Mouse (Mus musculus) heart, embryonic 10.5 days (tissue): ENCODE measurements around the gene Pex19. TPM values are rescaled to one million over a fixed set of nuclear protein-coding genes. Genes with fewer than 3 reads are reported as not detected.

Experiments used
- DNase-seq: peaks from one replicate; pipeline ENCODE4 v3.0.0-alpha.2; 2017; ENCODE audit warnings: low spot score
- H3K27ac ChIP-seq: fragments of 300-500 bp; sonication (generic); 2 replicates; pipeline ENCODE4 v1.5.1; 2016; ENCODE audit warnings: mild to moderate bottlenecking
- H3K27me3 ChIP-seq: fragments of 300-500 bp; sonication (generic); 2 replicates; pipeline ENCODE4 v1.6.1; 2016; ENCODE audit warnings: mild to moderate bottlenecking; ENCODE audit not compliant: poor library complexity, insufficient read depth, severe bottlenecking
- H3K36me3 ChIP-seq: fragments of 300-500 bp; sonication (generic); 2 replicates; pipeline ENCODE4 v1.6.1; 2016; ENCODE audit warnings: mild to moderate bottlenecking, moderate library complexity
- H3K4me1 ChIP-seq: fragments of 300-500 bp; sonication (generic); 2 replicates; pipeline ENCODE4 v1.6.1; 2016; ENCODE audit warnings: mild to moderate bottlenecking
- H3K4me3 ChIP-seq: fragments of 300-500 bp; sonication (generic); 2 replicates; pipeline ENCODE4 v1.5.1; 2016; ENCODE audit warnings: mild to moderate bottlenecking, moderate library complexity
- H3K9me3 ChIP-seq: fragments of 300-500 bp; sonication (generic); 2 replicates; pipeline ENCODE4 v1.6.1; 2016; ENCODE audit warnings: mild to moderate bottlenecking, moderate library complexity
- WGBS: fragments of 180-500 bp; shearing (Covaris S2); methylation state at CpG from one replicate; pipeline ENCODE4 v1.1.7; 2016; 5-methylcytosine and 5-hydroxymethylcytosine counted together
- polyA plus RNA-seq: library from polyadenylated mRNA; unstranded; fragments of >200 nt; fragmentation: Nextera tagmentation; extraction: Ambion mirVana; gene quantifications from 2 replicates; pipeline ENCODE4 v1.2.1, GENCODE M21; 2016

Gene Pex19
- polyA plus RNA-seq, 1 experiment from 2014 or later: 161 TPM

DNA sequence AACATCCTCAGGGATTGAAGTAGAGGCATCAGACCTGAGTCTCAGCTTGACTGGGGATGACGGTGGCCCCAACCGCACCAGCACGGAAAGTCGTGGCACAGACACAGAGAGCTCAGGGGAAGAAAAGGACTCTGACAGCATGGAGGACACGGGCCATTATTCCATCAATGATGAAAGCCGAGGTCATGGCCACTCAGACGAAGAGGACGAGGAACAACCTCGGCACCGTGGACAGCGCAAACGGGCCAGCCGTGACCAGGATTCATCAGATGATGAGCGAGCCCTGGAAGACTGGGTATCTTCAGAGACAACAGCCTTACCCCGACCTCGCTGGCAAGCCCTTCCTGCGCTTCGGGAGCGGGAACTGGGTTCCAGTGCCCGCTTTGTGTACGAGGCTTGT, 45.8 kb downstream of the Pex19 start:
- Histone ChIP-seq H3K4me3 (no peak overlapping the region), H3K9me3 (no peaks in the 10 kb centered on the region), H3K36me3 (peaks cover 94% of the 10 kb centered on the region), H3K4me1 (peaks cover 6% of the 10 kb centered on the region), H3K27me3 (no peaks in the 10 kb centered on the region), H3K27ac (no peak overlapping the region)
- 91% methylated on average over 21 of the region's 21 CpGs for WGBS
- DNase-seq: no peak

DNA sequence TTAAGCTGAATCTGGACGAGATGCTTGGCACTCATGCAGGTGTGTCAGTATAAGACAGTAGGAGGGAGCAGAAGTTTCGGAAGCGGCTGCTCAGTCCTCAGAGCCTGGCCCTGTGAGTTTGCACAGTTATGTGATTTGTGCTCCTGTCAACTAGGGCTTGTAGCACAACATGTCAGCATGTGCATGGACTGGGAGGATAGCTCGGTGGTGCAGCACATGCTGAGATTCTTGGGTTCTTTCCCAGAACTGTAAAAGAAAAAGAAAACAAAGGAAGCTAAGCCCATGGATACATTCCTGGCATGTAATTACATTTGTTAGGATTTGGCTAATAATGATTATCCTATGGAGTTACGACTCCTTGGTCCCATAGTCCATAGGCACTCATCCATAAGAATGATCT, 46.6 kb downstream of the Pex19 start:
- Histone ChIP-seq H3K27me3 (no peaks in the 10 kb centered on the region), H3K4me1 (peaks cover 6% of the 10 kb centered on the region), H3K9me3 (no peaks in the 10 kb centered on the region), H3K4me3 (no peak overlapping the region), H3K36me3 (peaks cover 94% of the 10 kb centered on the region), H3K27ac (no peak overlapping the region)
- DNase-seq: no peak
- 88% methylated on average over 5 of the region's 5 CpGs for WGBS

DNA sequence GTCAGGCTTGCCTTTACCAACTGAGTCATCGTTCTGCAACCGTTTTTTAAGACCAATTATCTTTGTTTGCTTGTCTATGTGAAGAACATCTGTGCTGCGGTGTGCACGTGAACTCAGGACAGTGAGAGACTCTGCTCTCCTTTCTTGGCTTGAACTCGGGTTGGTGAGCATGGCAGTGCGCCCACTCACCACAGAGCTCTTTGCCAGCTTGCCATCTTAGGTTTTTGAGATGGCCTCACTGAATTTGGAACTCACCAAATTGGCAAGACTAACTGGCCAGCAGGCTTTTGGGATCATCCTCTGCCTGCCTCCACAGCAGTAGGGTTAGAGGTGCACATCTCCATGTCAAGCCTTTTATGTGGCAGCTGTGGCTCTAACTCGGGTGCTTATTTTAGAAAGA, 51.2 kb downstream of the Pex19 start:
- Histone ChIP-seq H3K9me3 (no peaks in the 10 kb centered on the region), H3K4me3 (no peak overlapping the region), H3K27ac (no peak overlapping the region), H3K27me3 (no peaks in the 10 kb centered on the region), H3K36me3 (peaks cover 92% of the 10 kb centered on the region), H3K4me1 (peaks cover 6% of the 10 kb centered on the region)
- WGBS: 91% methylated on average over 7 of the region's 7 CpGs
- no peak for DNase-seq

DNA sequence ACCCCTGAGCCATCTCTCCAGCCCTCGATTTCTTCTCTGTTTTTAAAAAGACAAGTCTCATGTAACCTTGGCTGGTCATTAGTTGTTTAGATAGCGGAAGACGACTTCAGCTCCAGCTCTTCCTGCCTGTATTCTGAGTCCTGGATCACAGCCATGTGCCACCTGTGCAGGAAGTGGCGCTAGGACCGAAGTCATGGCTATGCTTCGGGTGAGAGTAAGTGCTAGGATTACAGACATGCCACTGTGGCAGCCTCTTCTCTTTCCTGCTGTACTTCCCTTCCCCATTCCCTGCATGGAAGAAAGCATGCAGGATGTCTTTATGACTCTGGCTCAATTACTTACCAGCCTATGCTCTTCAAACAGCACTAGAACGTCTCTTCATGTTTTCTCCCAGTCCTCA, 52.5 kb downstream of the Pex19 start:
- WGBS: 77% methylated on average over 7 of the region's 7 CpGs
- Histone ChIP-seq H3K27ac (no peak overlapping the region), H3K4me3 (no peak overlapping the region), H3K27me3 (no peaks in the 10 kb centered on the region), H3K9me3 (no peaks in the 10 kb centered on the region), H3K4me1 (peaks cover 2% of the 10 kb centered on the region), H3K36me3 (peaks cover 82% of the 10 kb centered on the region)
- no peak for DNase-seq

DNA sequence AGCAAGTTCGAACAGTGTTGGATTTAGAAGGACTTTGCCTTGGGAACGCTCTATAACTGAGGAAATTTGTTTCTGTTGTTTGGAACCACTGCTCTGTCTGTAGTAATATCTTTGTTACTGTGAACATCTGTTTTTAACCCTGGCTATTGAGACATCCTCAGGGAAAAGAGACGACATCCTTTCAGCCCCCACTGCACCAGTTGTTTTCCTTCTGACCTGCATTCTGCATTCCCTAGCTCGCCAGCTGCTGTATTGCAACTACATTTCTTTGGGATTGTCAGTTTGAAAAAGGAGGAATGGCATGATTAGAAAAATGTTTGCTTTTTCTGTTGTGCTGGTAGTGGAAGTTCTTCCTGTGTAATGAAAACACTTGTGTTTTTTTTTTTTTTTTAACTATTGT, 54.3 kb downstream of the Pex19 start:
- H3K4me3 ChIP-seq: no peak overlapping the region
- no peak overlapping the region for H3K27ac ChIP-seq
- no peaks in the 10 kb centered on the region for H3K27me3 ChIP-seq
- H3K4me1 ChIP-seq: no peaks in the 10 kb centered on the region
- no peaks in the 10 kb centered on the region for H3K9me3 ChIP-seq
- 80% methylated on average over 4 of the region's 4 CpGs for WGBS
- DNase-seq: no peak
- peaks cover 75% of the 10 kb centered on the region for H3K36me3 ChIP-seq

DNA sequence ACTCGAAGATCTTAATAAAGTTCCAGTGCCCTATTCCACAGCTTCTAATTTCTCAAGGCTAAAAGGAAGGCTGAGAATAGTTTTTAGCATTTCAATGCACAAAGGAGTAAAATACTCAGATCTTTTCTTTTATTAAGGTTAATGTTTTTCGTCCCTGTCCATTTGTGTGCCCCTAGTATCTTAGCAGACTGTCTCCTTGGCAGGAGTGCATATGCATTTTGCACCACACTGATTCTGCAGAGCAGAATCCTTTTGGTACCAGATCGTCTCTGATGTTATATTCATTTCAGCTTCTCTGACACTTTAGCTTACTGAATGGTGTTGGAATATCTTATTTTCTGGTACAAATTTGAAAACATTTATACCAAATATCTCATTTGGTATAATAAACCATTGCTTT, 55.2 kb downstream of the Pex19 start:
- Histone ChIP-seq H3K4me3 (no peak overlapping the region), H3K27me3 (no peaks in the 10 kb centered on the region), H3K27ac (no peak overlapping the region), H3K4me1 (no peaks in the 10 kb centered on the region), H3K36me3 (peaks cover 76% of the 10 kb centered on the region), H3K9me3 (no peaks in the 10 kb centered on the region)
- 96% methylated on average over 3 of the region's 3 CpGs for WGBS
- no peak for DNase-seq

DNA sequence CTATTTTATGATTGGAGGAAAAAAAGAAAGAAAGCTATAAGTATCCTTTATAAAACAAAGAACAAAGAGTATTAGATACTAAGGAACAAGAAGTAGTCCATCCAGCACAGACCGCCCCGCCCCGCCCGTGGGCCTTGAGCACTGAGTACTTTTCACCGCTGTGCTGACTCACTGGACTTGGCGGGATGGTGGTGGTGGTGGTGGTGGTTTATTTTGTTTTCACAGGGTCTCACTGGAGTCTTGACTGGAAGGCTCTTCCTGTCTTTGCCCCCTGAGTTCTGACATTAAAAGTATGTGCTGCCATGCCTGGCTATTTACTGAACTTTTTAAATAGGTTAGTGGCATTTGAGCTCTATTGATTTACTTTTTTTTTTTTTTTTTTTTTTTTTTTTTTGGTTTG, 56.5 kb downstream of the Pex19 start:
- WGBS: 90% methylated on average over 6 of the region's 6 CpGs
- no peak overlapping the region for H3K27ac ChIP-seq
- no peaks in the 10 kb centered on the region for H3K4me1 ChIP-seq
- H3K9me3 ChIP-seq: no peaks in the 10 kb centered on the region
- H3K36me3 ChIP-seq: peaks cover 79% of the 10 kb centered on the region
- DNase-seq: peak; percentile 62
- no peaks in the 10 kb centered on the region for H3K27me3 ChIP-seq
- no peak overlapping the region for H3K4me3 ChIP-seq

DNA sequence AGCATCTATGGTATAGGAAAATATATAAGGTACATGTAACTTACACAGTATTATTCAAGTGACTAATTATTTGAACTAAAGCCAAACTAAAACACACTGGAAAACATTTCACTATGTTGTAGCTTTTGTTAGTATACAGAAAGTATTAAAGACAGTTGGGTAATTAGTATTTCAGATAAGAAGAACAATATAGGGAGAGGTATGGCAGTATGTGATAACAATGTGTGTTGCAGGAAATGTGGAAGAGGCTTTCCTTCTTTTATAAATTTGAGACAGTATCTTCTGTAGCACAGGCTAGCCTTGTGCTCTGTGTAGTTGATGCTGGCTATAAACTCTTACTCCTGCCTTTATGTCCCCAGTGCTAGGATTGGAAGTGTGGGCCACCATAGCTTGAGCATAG, 57.4 kb downstream of the Pex19 start:
- Histone ChIP-seq H3K27ac (no peak overlapping the region), H3K27me3 (no peaks in the 10 kb centered on the region), H3K36me3 (peaks cover 79% of the 10 kb centered on the region), H3K4me1 (no peaks in the 10 kb centered on the region), H3K4me3 (no peak overlapping the region), H3K9me3 (no peaks in the 10 kb centered on the region)
- DNase-seq: no peak

Other genes starting within 250 kb of the Pex19 start
- not detected in 2 replicates for gene Gm10521, start 231.1 kb upstream of the Pex19 start, polyA plus RNA-seq
- 0.08 TPM in 1 of 2 replicates, not detected in the other for gene Slamf6, start 209.2 kb upstream of the Pex19 start, polyA plus RNA-seq
- gene Vangl2, start 98.3 kb upstream of the Pex19 start, polyA plus RNA-seq: 12.8 and 16.0 TPM in 2 replicates
- 0.09 TPM in 1 of 2 replicates, not detected in the other for gene Nhlh1, start 69.2 kb upstream of the Pex19 start, polyA plus RNA-seq
- gene Copa, start 44.2 kb upstream of the Pex19 start, polyA plus RNA-seq: 188 and 218 TPM in 2 replicates
- 107 and 124 TPM in 2 replicates for gene Ncstn, start 44.0 kb upstream of the Pex19 start, polyA plus RNA-seq
- gene Dcaf8, start 21.3 kb downstream of the Pex19 start, polyA plus RNA-seq: 110 and 125 TPM in 2 replicates
- gene Pea15a, start 80.0 kb downstream of the Pex19 start, polyA plus RNA-seq: 115 and 152 TPM in 2 replicates
- gene Casq1, start 93.1 kb downstream of the Pex19 start, polyA plus RNA-seq: 225 and 307 TPM in 2 replicates
- gene Atp1a4, start 131.7 kb downstream of the Pex19 start, polyA plus RNA-seq: 0.09 and 0.12 TPM in 2 replicates
- gene Igsf8, start 134.9 kb downstream of the Pex19 start, polyA plus RNA-seq: 30.1 and 33.2 TPM in 2 replicates
- 8.7 and 22.5 TPM in 2 replicates for gene Atp1a2, start 171.3 kb downstream of the Pex19 start, polyA plus RNA-seq
- not detected in 2 replicates for gene Kcnj9, start 202.6 kb downstream of the Pex19 start, polyA plus RNA-seq
- 0.09 TPM in 1 of 2 replicates, not detected in the other for gene Kcnj10, start 214.5 kb downstream of the Pex19 start, polyA plus RNA-seq
- gene Pigm, start 249.8 kb downstream of the Pex19 start, polyA plus RNA-seq: 8.0 and 8.6 TPM in 2 replicates